Mouse (Mus musculus): Measurements from ENCODE around the gene Trim17. TPM values are rescaled to one million over a fixed set of nuclear protein-coding genes. Genes with fewer than 3 reads are reported as not detected.
A peak's percentile ranks its signal among the peaks of the same experiment; 100 is the strongest.

Trim17 gene
- total RNA-seq (2014; fragmentation: Nextera tagmentation) (not detected in 2 replicates), total RNA-seq (2017) (0.11 and 0.12 TPM in 2 replicates), polyA plus RNA-seq (2012) (0.12 and 7.5 TPM in 2 replicates)

DNA sequence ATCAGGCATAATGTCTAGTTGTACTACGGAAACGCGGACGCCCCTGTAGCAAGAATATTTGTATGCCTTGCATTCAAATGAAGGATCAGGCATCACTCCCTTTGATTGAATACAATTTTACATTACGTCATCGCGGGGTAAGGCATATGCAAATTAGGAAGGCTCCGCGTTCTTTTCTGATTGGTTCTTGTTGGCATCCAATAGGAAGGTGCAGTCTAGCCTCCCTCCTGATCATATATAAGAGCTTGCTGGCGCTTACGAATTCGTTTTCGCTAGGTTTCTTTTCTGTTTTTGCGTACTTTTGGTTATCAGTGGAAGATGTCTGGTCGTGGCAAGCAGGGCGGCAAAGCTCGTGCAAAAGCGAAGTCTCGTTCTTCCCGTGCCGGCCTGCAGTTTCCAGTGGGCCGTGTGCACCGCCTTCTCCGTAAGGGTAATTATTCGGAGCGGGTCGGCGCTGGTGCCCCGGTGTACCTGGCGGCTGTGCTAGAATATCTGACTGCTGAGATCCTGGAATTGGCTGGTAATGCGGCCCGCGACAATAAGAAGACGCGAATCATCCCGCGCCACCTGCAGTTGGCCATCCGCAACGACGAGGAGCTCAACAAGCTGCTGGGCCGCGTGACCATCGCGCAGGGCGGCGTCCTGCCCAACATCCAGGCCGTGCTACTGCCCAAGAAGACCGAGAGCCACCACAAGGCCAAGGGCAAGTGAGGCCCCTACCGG, at the start of gene Trim17, which contains the start of gene Hist3h2a:
Gene Trim17, plus strand, starts transcription at position 266 of the 723 bp plus-strand sequence.
Gene Hist3h2a, plus strand, starts transcription at position 266 of the 723 bp plus-strand sequence.
- ATAC-seq (ENCODE audit: extremely low read depth, insufficient number of reproducible peaks, low FRiP score, poor library complexity, severe bottlenecking): peak; percentile 91
- H3K36me3 ChIP-seq (replicated peaks): peaks cover 19% of the 10 kb centered on the region
- no peaks in the 10 kb centered on the region for H3K9me3 ChIP-seq (replicated peaks)
- peaks cover 14% of the 10 kb centered on the region for H3K27me3 ChIP-seq (ENCODE audit: insufficient read depth, low read length)
- H3K4me1 ChIP-seq (ENCODE audit: insufficient read depth, low read depth, low read length): peaks cover 36% of the 10 kb centered on the region
- DNase-seq (ENCODE audit: low spot score): peak; percentile 94
- H3K4me3 ChIP-seq (ENCODE audit: low read depth, low read length): peak within 1 kb of the TSS; percentile 72
- TF ChIP-seq POLR2AphosphoS5 (IDR thresholded peaks at IDR 0.05; ENCODE audit: insufficient replicate concordance, low read depth, low read length) (peak; percentile 95), TAL1 (conservative IDR thresholded peaks at IDR 0.05; ENCODE audit: low read depth, low read length) (no peak), CTCF (IDR thresholded peaks at IDR 0.05; ENCODE audit: low read depth, low read length) (no peak), GATA2 (IDR thresholded peaks at IDR 0.05; ENCODE audit: borderline replicate concordance, low read depth, low read length) (no peak)

DNA sequence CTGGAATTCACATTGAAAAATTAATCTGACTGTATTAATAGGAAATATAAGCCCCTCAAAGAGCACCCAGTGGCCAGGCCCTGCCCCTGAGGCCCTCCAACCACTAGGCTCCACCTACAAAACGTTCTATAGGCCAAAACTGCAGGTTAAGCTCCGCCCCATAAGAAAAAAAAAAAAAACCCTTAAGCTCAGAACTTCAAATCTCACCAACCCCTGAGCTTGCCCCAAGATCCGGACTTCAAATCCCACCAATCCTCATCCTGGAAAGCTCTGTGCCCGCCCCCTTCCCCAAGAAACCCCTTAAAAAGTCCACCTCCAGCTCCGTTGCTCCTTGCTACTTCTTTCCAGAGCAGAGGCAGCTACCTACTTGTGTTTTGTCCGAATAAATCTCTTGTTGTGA, 49.6 kb upstream of the Trim17 start:
- peaks cover 29% of the 10 kb centered on the region for H3K36me3 ChIP-seq (replicated peaks)
- no peak for ATAC-seq (ENCODE audit: extremely low read depth, insufficient number of reproducible peaks, low FRiP score, poor library complexity, severe bottlenecking)
- H3K4me3 ChIP-seq (ENCODE audit: low read depth, low read length): no peak overlapping the region; the same call in 1 of the 2 replicates
- no peaks in the 10 kb centered on the region for H3K9me3 ChIP-seq (replicated peaks)
- H3K27me3 ChIP-seq (ENCODE audit: insufficient read depth, low read length): no peaks in the 10 kb centered on the region
- peak; percentile 37 for DNase-seq (ENCODE audit: low spot score)
- peaks cover 19% of the 10 kb centered on the region for H3K4me1 ChIP-seq (ENCODE audit: insufficient read depth, low read depth, low read length)
- TF ChIP-seq POLR2AphosphoS5 (IDR thresholded peaks at IDR 0.05; ENCODE audit: insufficient replicate concordance, low read depth, low read length): no peak
- TF ChIP-seq CTCF (IDR thresholded peaks at IDR 0.05; ENCODE audit: low read depth, low read length): no peak
- TF ChIP-seq TAL1 (conservative IDR thresholded peaks at IDR 0.05; ENCODE audit: low read depth, low read length): no peak
- no peak for TF ChIP-seq GATA1 (IDR thresholded peaks at IDR 0.05; ENCODE audit: borderline replicate concordance, low read length)
- no peak for TF ChIP-seq GATA2 (IDR thresholded peaks at IDR 0.05; ENCODE audit: borderline replicate concordance, low read depth, low read length)

DNA sequence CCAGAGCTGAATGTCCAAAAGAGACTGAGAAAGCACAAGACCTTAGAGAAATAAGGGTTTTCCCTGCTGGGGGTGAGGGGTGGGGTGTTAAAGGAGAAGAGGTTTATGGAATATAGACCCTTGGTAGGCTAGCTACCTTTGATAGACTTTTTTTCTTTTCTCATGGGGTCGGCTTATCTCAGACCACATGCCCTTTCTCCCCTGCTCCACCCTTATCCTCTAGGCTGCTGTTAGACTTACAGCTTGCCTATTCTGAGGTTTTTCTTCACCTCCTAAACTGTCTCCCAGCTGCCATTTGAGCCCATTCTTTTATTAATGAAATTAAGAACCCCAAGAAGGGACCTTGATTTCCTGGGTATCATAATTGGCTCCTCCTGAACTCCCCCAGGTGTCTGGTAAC, 40.7 kb upstream of the Trim17 start:
- TF ChIP-seq POLR2AphosphoS5 (IDR thresholded peaks at IDR 0.05; ENCODE audit: insufficient replicate concordance, low read depth, low read length) (no peak), GATA1 (IDR thresholded peaks at IDR 0.05; ENCODE audit: borderline replicate concordance, low read length) (no peak), CTCF (IDR thresholded peaks at IDR 0.05; ENCODE audit: low read depth, low read length) (no peak), GATA2 (IDR thresholded peaks at IDR 0.05; ENCODE audit: borderline replicate concordance, low read depth, low read length) (no peak)
- Histone ChIP-seq H3K4me1 (ENCODE audit: insufficient read depth, low read depth, low read length) (peaks cover 23% of the 10 kb centered on the region), H3K9me3 (replicated peaks) (no peaks in the 10 kb centered on the region), H3K36me3 (replicated peaks) (no peaks in the 10 kb centered on the region), H3K4me3 (ENCODE audit: low read depth, low read length) (no peak overlapping the region; the same call in 1 of the 2 replicates), H3K27me3 (ENCODE audit: insufficient read depth, low read length) (peaks cover 17% of the 10 kb centered on the region)
- DNase-seq (ENCODE audit: low spot score) (no peak), ATAC-seq (ENCODE audit: extremely low read depth, insufficient number of reproducible peaks, low FRiP score, poor library complexity, severe bottlenecking) (no peak)

DNA sequence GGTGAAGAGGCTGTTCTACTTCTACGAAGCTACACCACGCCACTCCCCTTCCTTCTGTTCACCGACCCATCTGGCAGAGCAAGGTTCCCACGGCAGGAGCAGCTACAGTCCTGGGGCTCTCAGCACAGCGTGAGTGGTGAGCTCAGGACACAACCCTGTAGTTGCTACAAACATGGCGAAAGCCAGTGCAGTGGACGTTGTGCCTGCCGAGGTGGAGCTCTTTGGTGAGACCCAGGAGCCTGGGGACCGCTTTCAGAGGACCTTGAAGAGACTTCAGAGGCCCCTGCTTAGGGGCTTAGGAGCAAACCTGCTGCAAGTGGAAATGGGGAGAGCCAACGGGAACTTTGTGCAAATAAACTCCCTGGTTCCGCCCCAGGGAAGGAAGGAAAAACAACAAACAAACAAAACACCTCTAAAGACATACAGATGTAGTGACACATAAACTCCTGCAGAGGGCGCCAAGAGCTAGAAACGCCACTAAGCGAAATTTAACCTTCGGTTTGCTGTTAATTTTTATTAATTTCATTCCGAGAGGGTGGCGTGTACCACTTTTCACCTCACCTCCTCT, 39.9 kb upstream of the Trim17 start:
- Histone ChIP-seq H3K36me3 (replicated peaks) (no peaks in the 10 kb centered on the region), H3K9me3 (replicated peaks) (no peaks in the 10 kb centered on the region), H3K4me1 (ENCODE audit: insufficient read depth, low read depth, low read length) (peaks cover 24% of the 10 kb centered on the region), H3K27me3 (ENCODE audit: insufficient read depth, low read length) (peaks cover 24% of the 10 kb centered on the region), H3K4me3 (ENCODE audit: low read depth, low read length) (peak overlapping the region; percentile 61; the same call in 1 of the 2 replicates)
- no peak for TF ChIP-seq POLR2AphosphoS5 (IDR thresholded peaks at IDR 0.05; ENCODE audit: insufficient replicate concordance, low read depth, low read length)
- peak; percentile 50; the same call in 1 of the 2 replicates for TF ChIP-seq CTCF (IDR thresholded peaks at IDR 0.05; ENCODE audit: low read depth, low read length)
- DNase-seq (ENCODE audit: low spot score) (no peak), ATAC-seq (ENCODE audit: extremely low read depth, insufficient number of reproducible peaks, low FRiP score, poor library complexity, severe bottlenecking) (no peak)

DNA sequence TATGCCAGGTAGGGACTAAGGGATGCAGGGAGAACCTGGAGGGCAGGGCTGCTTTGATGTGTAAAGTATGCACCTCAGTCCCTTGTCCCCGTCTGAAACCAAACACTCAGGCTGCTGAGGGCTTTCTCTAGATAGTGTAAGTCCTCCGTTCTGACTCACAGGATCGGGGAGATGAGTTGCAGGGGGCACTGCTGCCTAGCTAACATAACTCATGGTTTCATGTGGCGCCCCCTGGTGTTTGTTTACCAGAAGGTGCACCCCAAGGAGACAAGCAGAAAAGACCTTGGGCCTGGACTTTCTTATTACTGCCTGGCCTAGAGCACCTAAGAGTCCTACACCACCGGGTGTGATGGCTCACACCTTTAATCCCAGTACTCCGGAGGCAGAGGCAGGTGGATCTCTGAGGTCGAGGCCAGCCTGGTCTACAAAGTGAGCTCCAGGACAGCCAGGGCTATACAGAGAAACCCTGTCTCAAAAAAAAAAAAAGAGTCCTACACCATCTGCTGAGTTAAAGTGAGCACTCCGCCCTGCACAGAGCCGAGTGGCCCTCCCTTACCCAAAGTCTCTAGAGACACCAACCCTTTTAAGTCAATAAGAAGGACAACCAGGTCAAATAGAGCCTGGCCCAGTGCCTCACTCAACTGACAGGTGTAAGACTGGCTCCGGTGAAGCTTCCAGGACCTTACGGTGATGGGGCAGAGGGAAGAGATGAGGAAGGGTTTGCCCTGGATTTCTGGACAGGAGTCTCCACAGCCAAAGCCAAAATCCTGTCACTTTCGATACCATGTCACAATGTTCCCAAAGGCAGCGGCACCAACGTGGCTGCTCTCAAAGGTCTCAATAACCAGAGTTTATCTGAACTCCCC, 37.4 kb upstream of the Trim17 start:
- H3K4me3 ChIP-seq (ENCODE audit: low read depth, low read length): no peak overlapping the region
- no peaks in the 10 kb centered on the region for H3K36me3 ChIP-seq (replicated peaks)
- TF ChIP-seq GATA2 (IDR thresholded peaks at IDR 0.05; ENCODE audit: borderline replicate concordance, low read depth, low read length) (no peak), POLR2AphosphoS5 (IDR thresholded peaks at IDR 0.05; ENCODE audit: insufficient replicate concordance, low read depth, low read length) (no peak), TAL1 (conservative IDR thresholded peaks at IDR 0.05; ENCODE audit: low read depth, low read length) (no peak), GATA1 (IDR thresholded peaks at IDR 0.05; ENCODE audit: borderline replicate concordance, low read length) (no peak), CTCF (IDR thresholded peaks at IDR 0.05; ENCODE audit: low read depth, low read length) (no peak)
- H3K27me3 ChIP-seq (ENCODE audit: insufficient read depth, low read length): peaks cover 42% of the 10 kb centered on the region
- peaks cover 25% of the 10 kb centered on the region for H3K4me1 ChIP-seq (ENCODE audit: insufficient read depth, low read depth, low read length)
- peak; percentile 20 for DNase-seq (ENCODE audit: low spot score)
- no peak for ATAC-seq (ENCODE audit: extremely low read depth, insufficient number of reproducible peaks, low FRiP score, poor library complexity, severe bottlenecking)
- H3K9me3 ChIP-seq (replicated peaks): no peaks in the 10 kb centered on the region
